Mouse (Mus musculus) lung, postnatal 4 days (tissue): Measurements from ENCODE around the gene Insl3.
A peak's percentile ranks its signal among the peaks of the same experiment; 100 is the strongest.
"Not testable (repeated sequence)": the region's sequence is repeated elsewhere in the genome, so short reads cannot be mapped to it uniquely, and the experiment has no call there.

Experiments used
- DNase-seq, 2 experiments: peaks; one replicate each; pipeline ENCODE4 v3.0.0; 2021

The Insl3 gene

DNA sequence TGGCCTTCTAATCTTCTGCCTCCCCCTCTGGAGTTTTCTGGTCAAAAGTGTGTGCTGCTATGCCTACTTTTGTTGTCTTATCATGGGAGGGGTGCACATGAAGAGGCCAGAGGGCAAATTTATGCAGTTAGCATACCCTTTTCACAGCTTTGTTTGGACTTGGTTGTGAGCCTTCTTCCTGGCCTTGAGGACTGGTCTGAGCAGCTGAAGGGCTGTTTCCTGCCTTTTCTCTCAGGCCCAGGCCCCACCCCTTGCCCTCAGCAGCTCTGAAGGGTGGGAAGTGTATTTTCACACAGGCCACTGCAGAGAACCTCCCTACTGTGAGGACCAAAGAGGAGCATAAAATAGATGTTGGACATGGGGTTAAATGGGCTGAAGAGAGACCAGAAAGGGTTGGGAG lies 11.5 kb upstream of the Insl3 start:
- DNase-seq: peak; percentile 49 to 59

DNA sequence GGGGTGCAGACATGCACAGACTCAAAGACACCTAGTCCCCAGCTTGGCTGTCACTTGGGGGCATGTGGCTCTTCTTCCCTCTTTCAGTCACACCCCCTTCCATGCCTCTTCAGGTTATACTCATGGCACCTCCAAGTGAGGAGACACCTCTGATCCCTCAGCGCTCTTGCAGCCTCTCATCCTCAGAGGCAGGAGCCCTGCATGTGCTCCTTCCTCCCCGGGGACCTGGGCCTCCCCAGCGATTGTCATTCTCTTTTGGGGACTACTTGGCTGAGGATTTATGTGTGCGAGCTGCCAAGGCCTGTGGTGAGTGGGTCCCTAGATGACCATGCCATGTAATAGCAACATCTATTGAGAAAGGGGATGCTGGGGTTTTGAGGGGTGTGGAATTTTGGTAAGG lies 10.8 kb upstream of the Insl3 start:
- DNase-seq: no peak

DNA sequence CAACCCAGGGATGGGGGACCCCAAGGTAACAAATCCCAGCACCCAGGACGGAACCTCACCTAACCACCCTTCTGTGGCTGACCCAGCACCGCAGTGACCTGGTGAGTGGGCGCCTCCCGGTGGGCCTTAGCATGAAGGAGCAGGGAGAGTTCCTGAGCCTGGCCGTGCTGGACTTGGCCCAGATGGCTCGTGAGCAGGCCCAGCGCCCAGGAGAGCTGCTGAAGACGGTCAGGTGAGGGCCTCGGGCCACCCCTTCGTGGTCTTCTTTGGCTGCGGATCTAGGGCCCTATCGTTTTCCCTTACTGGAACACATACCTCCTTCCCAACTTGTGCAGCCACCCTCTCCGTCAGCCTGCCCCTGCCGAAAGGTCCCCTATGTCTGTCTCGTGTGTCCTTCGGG lies 9.9 kb upstream of the Insl3 start:
- peak in 1 of 2 experiments; percentile 24 for DNase-seq

DNA sequence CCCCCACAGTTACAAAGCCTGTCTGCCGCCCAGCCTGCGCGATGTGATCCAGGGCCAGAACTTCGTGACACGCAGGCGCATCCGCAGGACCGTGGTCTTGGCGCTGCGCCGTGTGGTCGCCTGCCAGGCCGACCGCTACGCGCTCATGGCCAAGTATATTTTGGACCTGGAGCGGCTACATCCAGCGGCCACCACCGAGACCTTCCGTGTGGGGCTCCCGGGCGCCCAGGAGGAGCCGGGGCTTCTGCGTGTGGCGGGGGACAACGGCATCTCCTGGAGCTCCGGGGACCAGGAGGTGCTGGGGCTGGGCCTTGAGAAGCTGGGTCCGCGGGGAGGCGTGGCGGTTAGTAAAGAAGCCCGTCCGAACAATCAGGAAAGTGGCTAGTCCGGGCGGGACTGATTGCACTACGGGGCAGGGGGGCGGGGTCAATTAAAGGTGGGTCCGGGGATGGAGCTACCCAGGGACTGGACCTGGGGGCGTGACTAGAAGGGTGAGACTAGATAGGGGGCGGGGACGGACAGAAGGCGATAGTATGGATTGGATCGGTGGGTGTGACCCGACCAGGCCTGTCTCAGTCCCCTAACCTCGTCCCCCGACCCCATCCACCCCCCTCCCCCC lies 9.4 kb upstream of the Insl3 start:
- DNase-seq: peak in 1 of 2 experiments; percentile 55

DNA sequence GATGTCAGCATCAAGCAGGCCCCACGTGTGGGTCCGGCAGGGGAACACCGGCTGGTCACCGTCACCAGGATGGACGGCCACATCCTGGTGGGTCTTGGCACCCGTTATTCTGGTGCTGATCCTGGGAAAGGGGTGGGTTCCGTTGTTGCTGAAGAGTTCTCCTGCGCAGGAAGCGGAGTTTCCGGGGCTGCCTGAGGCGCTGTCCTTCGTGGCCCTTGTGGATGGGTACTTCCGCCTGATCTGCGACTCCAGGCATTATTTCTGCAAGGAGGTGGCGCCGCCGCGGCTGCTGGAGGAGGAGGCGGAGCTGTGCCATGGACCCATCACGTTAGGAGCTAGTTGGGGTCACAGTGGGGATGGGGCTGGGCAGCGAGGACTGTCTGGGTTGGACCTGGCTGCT lies 8.5 kb upstream of the Insl3 start:
- DNase-seq: peak in 1 of 2 experiments; percentile 56

DNA sequence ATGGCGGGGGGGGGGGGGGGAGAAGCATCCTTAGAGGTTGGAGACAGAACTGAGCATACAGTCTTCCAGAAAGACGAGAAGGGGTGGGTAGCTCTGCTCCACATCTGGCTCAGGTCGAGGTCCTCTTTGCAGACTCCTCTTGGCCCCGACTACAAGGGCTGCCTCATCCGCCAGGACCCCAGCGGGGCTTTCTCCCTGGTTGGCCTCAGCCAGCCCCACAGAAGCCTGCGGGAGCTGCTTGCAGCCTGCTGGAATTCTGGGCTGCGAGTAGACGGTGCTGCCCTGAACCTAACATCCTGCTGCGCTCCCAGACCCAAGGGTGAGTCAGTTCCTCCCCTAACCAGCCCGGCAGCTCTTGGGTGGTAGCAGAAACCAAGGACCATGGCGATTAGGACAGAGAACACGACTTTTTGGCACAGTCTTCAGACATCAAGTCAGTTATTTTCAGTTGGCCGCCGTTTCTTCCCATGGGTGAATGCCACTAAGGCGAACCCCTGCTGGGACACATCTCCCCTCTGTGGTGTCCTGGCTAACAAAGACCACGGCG lies 7.6 kb upstream of the Insl3 start:
- DNase-seq: peak in 1 of 2 experiments; percentile 24

DNA sequence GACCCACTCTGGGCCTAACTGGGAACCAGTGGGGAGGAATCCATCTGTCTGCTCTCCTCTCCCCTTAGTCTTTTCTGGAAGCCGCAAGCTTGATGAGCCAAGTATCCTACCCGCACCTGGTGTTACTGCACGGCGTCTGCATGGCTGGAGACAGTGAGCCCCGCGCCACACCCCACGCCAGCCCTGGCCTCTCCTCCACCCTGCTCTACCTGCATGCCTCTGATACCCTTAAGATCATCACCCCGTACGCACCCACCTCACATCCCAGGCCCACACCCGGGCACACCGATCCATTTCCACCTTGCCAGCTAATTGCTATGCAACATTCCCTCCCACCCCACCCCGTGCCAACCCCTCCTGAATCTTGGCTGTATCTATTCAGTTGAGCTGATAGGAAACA lies 6.2 kb upstream of the Insl3 start:
- DNase-seq: no peak

DNA sequence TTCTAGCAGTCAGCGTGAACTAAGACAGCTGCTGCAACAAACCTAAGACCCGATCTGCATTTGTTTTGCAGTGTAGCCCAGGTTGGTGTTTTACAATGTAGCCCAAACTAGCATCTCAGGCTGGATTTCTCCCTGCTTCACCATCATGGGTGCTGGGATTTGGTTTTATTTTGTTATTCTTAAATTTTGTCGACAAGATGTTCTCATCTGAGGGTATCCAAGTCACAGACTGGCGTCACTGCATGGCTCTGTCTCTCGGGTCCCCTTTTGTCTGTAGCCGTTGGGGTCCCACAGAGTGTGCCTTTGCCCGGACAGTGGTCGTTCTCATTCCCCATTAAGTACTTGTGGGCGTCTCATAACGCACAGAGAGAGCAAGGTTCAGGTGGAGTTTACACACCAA lies 4.3 kb upstream of the Insl3 start:
- DNase-seq: no peak

DNA sequence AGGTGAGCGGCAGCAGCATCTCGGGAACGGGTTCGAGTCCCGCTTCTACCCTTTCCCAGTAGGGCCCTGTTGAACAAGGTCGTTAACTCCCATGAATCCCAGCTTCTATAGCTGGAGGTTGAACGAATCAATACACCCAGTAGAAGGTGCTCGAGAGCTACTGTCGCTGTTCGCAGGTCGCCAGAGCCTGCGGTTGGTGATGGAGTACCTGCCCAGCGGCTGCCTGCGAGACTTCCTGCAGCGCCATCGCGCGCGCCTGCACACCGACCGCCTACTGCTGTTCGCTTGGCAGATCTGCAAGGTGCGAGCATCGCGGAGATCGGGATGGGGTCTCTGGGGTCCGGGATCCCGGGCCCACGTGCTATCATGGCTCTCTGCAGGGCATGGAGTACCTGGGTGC lies 3.4 kb upstream of the Insl3 start:
- DNase-seq: peak in 1 of 2 experiments; percentile 28

DNA sequence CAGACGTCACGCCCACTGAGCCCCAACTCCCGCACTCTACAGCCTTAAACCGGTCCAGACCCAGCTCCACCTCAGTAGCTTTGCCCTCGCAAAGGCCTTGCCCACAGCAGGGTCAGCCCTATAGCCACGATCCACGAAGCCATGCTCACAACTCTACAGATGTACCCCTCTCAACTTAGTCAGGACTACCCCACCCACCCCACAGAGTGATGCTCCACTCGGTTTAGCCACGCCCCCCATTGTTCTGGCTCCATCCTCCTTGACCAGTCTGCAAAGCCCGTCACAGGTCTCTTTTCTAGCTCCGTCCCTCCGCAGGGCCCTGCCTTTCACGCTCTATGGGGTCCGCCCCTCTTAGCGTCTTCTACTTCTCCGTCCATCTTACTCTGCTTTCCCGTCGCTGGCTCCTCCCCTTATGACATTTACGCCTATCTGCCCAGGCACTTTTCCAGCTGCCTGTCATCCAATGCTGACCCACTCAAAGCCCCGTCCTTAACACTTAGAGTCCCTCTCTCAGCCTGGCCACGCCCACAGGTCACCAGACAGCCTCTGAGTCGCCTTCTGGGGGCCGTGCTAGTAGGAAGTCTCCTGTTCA lies 2.8 kb upstream of the Insl3 start:
- DNase-seq: peak in 1 of 2 experiments; percentile 40

DNA sequence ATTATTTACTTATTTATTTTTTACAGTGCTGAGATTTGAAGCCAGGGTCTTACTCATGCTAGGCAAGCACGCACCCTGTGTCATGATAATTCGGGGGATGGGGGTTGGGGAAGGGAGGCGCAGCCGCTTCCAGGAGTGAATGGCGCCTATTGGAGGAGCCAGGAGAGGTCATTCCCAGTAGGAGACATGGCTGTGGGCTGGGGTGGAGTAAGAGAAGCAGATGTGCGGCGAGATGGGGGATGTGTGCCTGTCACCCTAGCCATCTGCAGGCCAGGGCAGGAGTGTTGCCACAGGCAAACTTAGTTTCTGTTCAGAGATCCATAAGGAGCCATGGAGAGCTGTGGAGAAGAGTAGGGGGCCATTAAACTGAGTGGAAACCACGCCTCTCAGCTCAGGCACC lies 1.4 kb upstream of the Insl3 start:
- no peak for DNase-seq

DNA sequence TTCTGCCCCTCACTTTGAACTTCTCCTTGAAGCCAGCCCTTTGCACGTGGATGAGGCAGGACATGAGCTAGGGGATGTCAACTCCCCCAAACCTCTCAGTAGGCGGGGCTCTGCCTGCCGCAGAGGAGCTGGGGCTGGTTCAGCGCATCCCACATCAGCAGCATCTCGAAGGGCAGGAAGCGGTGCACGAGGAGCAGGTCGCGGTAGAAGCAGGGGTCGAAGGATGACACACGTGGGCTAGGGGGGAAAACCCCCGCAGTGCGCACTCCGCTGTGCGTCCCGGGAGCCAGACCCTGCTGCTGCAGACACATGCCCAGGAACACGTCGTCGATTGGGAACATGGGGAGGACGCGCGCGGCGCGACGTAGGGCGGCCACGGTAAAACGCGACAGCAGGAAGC lies 3.5 kb downstream of the Insl3 start:
- peak in 1 of 2 experiments; percentile 29 for DNase-seq

DNA sequence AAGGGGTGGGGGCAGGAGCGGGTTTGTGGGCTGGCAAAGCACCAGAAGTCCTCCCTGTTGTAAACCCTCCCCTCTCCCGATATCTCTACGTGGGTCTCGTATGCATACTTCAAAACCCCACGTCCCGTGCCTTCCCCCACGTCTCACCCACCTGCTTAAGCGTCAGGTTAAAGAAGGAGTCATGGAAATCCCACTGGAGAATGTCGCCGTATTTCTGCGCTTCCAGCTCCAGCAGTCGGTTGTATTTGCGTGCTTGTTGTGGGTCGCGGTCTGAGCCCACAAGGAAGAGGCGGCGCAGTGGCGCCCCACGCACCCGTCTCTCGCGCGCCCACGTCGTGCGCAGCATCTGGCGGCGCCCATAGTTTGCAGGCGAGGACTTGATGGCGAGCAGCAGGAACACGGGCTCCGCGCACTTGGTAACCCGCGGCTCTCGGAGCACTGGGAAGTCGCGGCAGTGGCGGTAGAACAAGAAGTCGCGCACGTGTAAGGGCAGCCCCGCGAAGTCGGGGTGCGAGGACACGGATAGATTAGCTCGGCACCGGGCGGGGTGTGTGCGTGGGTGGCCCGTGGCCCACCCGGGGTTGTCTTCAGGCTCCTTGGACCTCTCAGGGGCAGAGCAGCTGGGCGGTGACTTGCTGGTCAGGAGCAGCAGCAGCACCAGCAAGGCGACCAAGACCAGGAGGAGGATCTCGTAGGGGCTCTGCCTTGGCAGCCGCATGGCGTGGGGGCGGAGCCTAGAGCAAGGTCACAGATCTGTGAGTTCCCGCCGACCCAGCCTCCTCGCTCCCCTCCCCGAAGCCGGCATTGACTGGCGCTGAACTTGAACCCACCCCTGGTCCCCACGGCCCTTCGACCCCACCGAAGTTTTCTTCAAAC lies 4.4 kb downstream of the Insl3 start:
- DNase-seq: no peak

DNA sequence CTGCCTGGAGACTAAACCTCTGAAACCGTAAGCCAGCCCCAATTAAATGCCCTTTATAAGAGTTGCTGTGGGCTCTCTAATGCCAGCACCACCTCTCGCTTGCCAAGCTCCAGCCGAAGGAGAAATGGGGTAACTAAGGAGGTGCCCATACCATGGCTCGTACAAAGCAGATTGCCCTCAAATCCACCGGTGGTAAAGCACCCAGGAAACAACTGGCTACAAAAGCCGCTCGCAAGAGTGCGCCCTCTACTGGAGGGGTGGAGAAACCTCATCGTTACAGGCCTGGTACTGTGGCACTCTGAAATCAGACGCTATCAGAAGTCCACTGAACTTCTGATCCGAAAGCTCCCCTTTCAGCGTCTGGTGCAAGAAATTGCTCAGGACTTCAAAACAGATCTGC lies 6.4 kb downstream of the Insl3 start:
- not testable (repeated sequence) for DNase-seq

DNA sequence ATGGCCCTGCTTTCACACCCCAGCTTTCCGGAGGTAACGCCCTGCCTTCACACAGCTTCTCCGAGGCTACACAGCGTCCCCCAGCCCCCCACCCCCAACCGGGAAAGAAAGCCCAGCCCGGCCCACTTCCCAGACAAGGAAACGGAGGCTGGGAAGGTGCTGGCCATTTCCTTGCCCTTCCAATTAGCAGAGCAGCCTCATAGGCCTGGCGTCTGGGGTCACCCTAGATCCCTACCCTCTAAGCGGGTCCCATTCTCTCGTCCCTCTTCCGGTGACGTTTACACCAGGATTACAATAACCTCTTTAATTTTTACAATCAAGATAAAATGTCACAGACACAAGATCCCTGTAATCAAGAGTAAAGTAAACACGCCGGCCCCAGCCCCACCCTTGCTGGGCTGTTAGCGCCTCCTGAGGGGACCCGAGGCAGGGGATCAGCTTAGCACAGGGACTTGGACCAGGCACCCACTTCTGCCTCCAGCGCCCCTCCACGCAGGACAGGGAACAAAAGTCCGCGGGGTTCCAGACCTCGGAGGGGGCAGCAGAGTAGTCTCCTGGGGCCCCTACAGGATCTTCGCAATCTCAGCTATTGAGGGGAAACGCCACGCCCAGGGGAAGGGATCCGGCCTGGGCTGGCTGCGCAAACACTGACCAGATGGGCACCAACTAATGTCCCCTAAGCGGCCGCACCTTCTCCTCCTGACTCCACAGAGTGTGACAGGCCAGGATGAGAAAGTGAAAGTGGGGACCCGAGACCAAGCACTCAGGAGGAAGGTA lies 11.7 kb downstream of the Insl3 start:
- peak; percentile 53 to 62 for DNase-seq

DNA sequence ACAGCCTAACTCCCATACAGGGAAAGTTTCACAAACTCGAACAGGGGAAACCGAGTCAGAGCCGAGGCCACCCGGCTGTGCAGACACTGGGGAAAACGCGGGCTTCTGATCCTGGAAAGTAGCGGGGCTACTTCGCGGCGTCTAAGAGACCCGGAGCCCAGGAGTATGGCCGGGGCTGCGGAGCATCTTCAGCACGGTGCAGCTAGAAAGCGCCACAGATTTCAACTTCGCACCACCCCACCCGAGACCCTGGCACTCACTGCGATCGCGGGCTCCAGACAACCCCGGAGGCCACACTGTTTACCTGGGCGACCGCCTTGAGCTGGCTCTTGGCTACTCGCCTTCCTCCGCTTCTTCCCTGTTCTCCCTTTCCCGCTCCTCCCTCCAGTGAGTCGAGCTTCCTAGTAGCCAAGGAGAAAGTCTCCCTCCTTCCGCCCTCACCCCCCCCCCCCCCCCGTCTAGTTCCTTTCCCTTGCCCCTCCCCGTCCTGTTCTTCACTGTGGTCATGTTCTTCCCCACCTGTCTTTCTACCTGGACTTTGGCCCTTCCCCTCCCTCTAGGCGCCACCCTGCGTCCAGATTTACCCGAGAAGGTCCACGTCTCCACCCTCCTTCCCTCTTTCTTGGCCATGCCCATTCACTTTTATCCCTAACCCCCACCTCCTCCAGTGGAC lies 12.5 kb downstream of the Insl3 start, which contains the start of gene B3gnt3:
B3gnt3 (minus strand) TSS at position 376 of the 673 bp plus-strand sequence.
- no peak for DNase-seq

DNA sequence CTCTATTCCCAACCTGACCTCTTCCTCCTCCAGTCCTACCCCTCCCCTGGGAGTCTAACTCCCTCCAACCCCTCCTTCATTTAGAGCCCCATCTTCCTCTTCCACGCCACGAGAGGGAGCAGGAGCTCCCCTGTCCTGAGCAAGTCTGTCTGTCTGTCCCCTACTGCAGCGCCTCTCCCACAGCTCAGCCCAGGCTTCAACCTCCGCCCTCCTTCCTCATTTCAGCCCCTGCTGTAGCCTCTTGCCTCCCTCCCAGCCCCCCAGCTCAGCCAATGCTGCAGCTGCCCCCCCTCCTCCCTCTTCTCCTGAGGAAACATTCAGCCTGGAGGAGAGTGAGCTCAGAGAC lies 13.0 kb downstream of the Insl3 start:
- DNase-seq: no peak

DNA sequence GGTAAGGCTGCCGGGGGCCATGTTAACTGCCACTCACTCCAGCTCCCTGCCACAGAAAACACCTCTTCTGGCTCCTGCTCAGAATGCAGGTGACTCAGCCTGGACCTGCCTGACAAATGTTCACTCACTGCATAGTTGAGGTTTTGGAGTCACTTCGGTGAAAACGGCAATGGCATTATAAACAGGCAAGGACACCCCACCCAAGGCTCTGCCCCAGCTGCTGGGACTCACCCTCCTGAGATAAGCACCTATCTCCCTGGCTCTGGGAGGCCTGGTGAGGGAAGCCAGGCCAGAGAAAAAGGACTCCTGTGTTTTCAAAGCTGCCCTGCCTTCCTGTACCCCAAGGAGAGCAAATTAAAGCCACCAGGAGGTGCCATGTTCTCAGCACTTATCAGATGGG lies 13.9 kb downstream of the Insl3 start:
- DNase-seq: no peak

DNA sequence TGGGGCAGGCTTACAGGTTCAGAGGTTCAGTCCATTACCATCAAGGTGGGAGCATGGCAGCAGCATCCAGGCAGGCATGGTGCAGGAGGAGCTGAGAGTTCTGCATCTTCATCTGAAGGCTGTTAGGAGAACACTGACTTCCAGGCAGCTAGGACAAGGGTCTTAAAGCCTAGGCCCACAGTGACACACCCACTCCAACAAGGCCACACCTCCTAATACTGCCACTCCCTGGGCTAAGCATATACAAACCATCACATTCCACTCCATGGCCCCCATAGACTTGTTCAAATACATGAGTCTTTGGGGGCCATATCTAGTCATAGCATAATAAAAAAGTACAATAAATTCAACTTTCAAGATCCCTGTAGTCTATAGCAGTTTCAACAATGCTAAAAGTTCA lies 14.4 kb downstream of the Insl3 start:
- DNase-seq: not testable (repeated sequence)

DNA sequence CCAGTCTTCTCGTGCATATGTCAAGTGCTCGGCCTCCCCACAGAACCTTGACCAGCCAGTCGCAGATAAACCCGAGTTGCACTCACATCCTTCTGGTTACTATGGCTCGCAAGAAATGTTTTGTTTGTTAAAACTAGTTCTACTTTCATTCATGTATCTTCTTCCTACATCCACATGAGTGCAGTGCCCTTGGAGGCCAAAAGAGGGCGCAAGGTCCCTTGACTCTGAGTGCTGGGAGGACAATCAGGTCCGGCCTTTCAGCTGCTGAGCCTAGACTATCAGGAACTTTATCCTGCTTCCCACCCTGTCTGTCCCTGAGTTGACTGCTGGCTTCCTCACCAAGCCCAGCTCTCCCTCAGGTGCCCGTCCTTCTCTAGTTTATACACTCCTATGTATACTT lies 18.9 kb downstream of the Insl3 start:
- peak in 1 of 2 experiments; percentile 57 for DNase-seq

DNA sequence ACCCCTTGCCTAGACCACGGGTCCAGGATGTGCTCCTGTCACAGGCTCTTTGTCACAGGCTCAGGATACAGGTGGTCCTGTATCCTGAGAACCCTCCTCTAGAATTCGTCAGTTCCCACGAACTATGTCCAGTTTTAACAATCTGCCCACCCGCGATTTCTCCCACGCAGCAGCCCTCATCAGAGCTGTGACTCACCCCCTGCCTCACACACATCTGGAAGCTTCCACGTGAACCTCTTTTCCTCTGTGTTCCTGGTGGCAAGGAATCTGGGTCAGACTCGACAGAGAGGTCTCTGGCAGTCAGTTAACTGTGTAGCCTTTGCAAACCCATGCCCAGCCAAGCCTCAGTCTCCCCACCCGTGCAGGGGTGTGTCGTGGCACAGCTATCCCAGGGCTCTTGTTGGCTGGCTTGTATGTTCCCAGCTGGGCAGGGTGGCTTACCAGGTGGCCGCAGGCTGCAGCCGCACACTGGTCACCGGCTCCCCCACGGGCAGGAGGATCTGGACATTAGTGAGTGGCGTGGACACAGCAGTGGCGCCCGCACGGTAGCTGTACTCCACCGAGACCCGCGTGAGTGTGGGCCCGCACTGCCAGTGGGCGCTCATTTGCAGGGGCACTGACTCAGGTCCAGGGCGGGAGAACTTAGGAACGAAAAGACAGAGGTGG lies 20.3 kb downstream of the Insl3 start:
- no peak for DNase-seq
